Mouse (Mus musculus) limb, embryonic 14.5 days (tissue): ENCODE measurements around the gene Arnt. TPM values are rescaled to one million over a fixed set of nuclear protein-coding genes. Genes with fewer than 3 reads are reported as not detected.
A peak's percentile ranks its signal among the peaks of the same experiment; 100 is the strongest.

Experiments used
- ATAC-seq: fragments of 200-750 bp; cut with Nextera tagmentation; 2 replicates; pipeline ENCODE4 v1.8.0; 2017; ENCODE audit warnings: low read depth, moderate number of reproducible peaks, moderate TSS enrichment; ENCODE audit not compliant: low FRiP score
- DNase-seq: peaks from one replicate; pipeline ENCODE4 v3.0.0-alpha.2; 2015; ENCODE audit warnings: low spot score
- H3K27ac ChIP-seq: fragments of 300-500 bp; sonication (generic); replicated peaks from 2 replicates; pipeline ENCODE4 v1.5.1; 2014; ENCODE audit warnings: low read depth, mild to moderate bottlenecking, low read length, moderate library complexity, mixed read lengths
- H3K27me3 ChIP-seq: fragments of 300-500 bp; sonication (generic); 2 replicates; pipeline ENCODE4 v1.6.1; 2014; ENCODE audit warnings: low read length, mixed read lengths; ENCODE audit not compliant: control insufficient read depth, insufficient read depth
- H3K36me3 ChIP-seq: fragments of 300-500 bp; sonication (generic); 2 replicates; pipeline ENCODE4 v1.6.1; 2014; ENCODE audit warnings: mild to moderate bottlenecking, low read length, moderate library complexity, mixed read lengths; ENCODE audit not compliant: control insufficient read depth, insufficient read depth
- H3K4me1 ChIP-seq: fragments of 300-500 bp; sonication (generic); 2 replicates; pipeline ENCODE4 v1.6.1; 2014; ENCODE audit warnings: antibody characterized with exemption, low read length, mixed read lengths; ENCODE audit not compliant: control insufficient read depth, insufficient read depth
- H3K4me2 ChIP-seq: fragments of 300-500 bp; sonication (generic); replicated peaks from 2 replicates; pipeline ENCODE4 v1.6.1; 2014; ENCODE audit warnings: low read depth, mild to moderate bottlenecking, low read length, moderate library complexity; ENCODE audit not compliant: severe bottlenecking
- H3K4me3 ChIP-seq: fragments of 300-500 bp; sonication (generic); replicated peaks from 2 replicates; pipeline ENCODE4 v1.5.1; 2014; ENCODE audit warnings: low read length
- H3K9ac ChIP-seq: fragments of 300-500 bp; sonication (generic); 2 replicates; pipeline ENCODE4 v1.6.1; 2014; ENCODE audit warnings: mild to moderate bottlenecking, low read depth, low read length, moderate library complexity; ENCODE audit not compliant: severe bottlenecking
- H3K9me3 ChIP-seq: fragments of 300-500 bp; sonication (generic); 2 replicates; pipeline ENCODE4 v1.6.1; 2016; ENCODE audit warnings: low read length; ENCODE audit not compliant: control insufficient read depth
- POLR2A ChIP-seq: fragments of 200-500 bp; IDR thresholded peaks from 2 replicates; pipeline ENCODE4 v1.8.0; 2012; ENCODE audit warnings: inconsistent platforms, mild to moderate bottlenecking, moderate library complexity, borderline replicate concordance; ENCODE audit not compliant: insufficient read depth, insufficient read length; ENCODE audit errors: extremely low read depth
- WGBS: fragments of 180-500 bp; shearing (Covaris S2); extraction: QIAGEN DNeasy Blood & Tissue Kit; methylation state at CpG from one replicate; pipeline ENCODE4 v1.1.7; 2014; 5-methylcytosine and 5-hydroxymethylcytosine counted together
- polyA plus RNA-seq, 2 experiments: library from polyadenylated mRNA; depleted of rRNA in 1 of 2; stranded (reverse) in 1 of 2; unstranded in 1 of 2; fragments of >200 nt; fragmentation: Nextera tagmentation in 1 of 2; extraction: Ambion mirVana in 1 of 2; gene quantifications; 2 replicates each; pipeline versions ENCODE4 v1.2.1 to v1.2.3; 2012 to 2014

The Arnt gene
- polyA plus RNA-seq, 2 experiments = 37.9 to 57.1 TPM

- no peaks in the 10 kb centered on the region for H3K9me3 ChIP-seq
- H3K27me3 ChIP-seq = no peaks in the 10 kb centered on the region
- ATAC-seq (no peak), DNase-seq (no peak)
- no peak overlapping the region for H3K4me3 ChIP-seq
- no peak overlapping the region for H3K9ac ChIP-seq
- H3K4me1 ChIP-seq = no peaks in the 10 kb centered on the region
- H3K4me2 ChIP-seq = no peak overlapping the region
- no peak for TF ChIP-seq POLR2A
- peaks cover 94% of the 10 kb centered on the region for H3K36me3 ChIP-seq
- WGBS = 84% methylated on average over 2 of the region's 2 CpGs
- H3K27ac ChIP-seq = no peak overlapping the region
Observed at GRCm38 (mm10) chr3:95490238-95490637, 56.0 kb downstream of the Arnt start.

DNA sequence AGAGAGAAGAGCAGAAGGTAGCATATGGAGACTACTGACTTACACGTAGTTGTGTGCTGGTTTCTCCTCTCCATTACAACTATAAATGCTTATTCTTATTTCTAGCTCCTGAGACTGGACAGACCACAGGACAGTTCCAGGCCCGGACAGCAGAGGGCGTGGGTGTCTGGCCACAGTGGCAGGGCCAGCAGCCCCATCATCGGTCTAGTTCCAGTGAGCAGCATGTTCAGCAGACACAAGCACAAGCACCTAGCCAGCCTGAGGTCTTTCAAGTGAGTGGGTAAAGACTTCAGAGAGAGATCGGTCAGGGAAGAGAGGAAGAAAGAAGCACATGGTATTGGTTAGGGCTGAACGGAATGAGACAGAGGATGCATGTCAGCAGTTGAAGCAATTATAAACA lies 60.2 kb downstream of the Arnt start:
- ATAC-seq (no peak), DNase-seq (peak; percentile 22)
- Histone ChIP-seq H3K9ac (no peak overlapping the region), H3K4me3 (no peak overlapping the region), H3K27ac (0 out of 2 replicates have a peak overlapping the region, but pooled peaks have one; percentile 26), H3K9me3 (no peaks in the 10 kb centered on the region), H3K4me2 (no peak overlapping the region), H3K36me3 (peaks cover 69% of the 10 kb centered on the region), H3K4me1 (peaks cover 7% of the 10 kb centered on the region; the same call in 1 of the 2 replicates), H3K27me3 (no peaks in the 10 kb centered on the region)
- no peak for TF ChIP-seq POLR2A
- 36% methylated on average over 6 of the region's 6 CpGs for WGBS

DNA sequence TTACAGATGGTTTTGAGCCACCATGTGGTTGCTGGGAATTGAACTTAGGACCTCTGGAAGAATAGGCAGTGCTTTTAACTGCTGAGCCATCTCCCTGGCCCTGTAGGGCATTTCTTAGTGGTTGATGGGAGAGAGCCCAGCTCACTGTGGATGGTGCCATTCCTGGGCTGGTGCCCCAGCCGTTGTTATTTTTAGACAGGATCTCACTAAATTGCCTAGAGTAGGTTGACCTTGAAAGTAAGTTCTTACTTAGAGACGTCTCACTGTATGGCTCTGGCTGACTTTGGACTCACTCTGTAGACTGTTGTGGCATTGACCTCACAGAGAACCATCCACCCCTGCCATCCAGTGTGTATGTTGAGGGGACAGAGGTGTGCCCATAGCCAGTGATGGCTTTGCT lies 64.0 kb downstream of the Arnt start:
- WGBS = 85% methylated on average over 2 of the region's 2 CpGs
- no peak for ATAC-seq
- H3K4me2 ChIP-seq = no peak overlapping the region

GRCm38 (mm10) chr3:95499024-95499423 lies 64.8 kb downstream of the Arnt start, which contains the start of gene Ctsk:
TSS of gene Ctsk (plus strand) at chr3:95499256.
- H3K4me2 ChIP-seq = peak within 1 kb of the TSS; percentile 57
- H3K9me3 ChIP-seq = no peaks in the 10 kb centered on the region
- peaks cover 26% of the 10 kb centered on the region for H3K36me3 ChIP-seq
- DNase-seq = peak; percentile 41
- WGBS = 45% methylated on average over 7 of the region's 7 CpGs
- ATAC-seq = peak; percentile 69; the same call in 1 of the 2 replicates
- H3K27me3 ChIP-seq = no peaks in the 10 kb centered on the region
- H3K4me3 ChIP-seq = peak within 1 kb of the TSS; percentile 38
- H3K27ac ChIP-seq = peak within 1 kb of the TSS; percentile 84
- peaks cover 7% of the 10 kb centered on the region; the same call in 1 of the 2 replicates for H3K4me1 ChIP-seq
- TF ChIP-seq POLR2A = no peak
- H3K9ac ChIP-seq = peak within 1 kb of the TSS; percentile 52

More for the DNA sequence above, 64.0 kb downstream of the Arnt start:
- Histone ChIP-seq H3K4me1 (peaks cover 7% of the 10 kb centered on the region; the same call in 1 of the 2 replicates), H3K4me3 (no peak overlapping the region), H3K36me3 (peaks cover 34% of the 10 kb centered on the region), H3K27me3 (no peaks in the 10 kb centered on the region), H3K9ac (no peak overlapping the region), H3K9me3 (no peaks in the 10 kb centered on the region), H3K27ac (no peak overlapping the region)
- no peak for TF ChIP-seq POLR2A
- no peak for DNase-seq

- peak; percentile 22 for DNase-seq
- no peak for TF ChIP-seq POLR2A
Observed at GRCm38 (mm10) chr3:95499496-95500140, 65.4 kb downstream of the Arnt start.

GRCm38 (mm10) chr3:95502312-95502711 lies 68.1 kb downstream of the Arnt start:
- no peaks in the 10 kb centered on the region for H3K27me3 ChIP-seq
- DNase-seq = no peak
- H3K36me3 ChIP-seq = peaks cover 4% of the 10 kb centered on the region; the same call in 1 of the 2 replicates
- no peak overlapping the region for H3K9ac ChIP-seq
- no peak for TF ChIP-seq POLR2A
- 70% methylated on average over 2 of the region's 2 CpGs for WGBS
- H3K4me3 ChIP-seq = no peak overlapping the region
- no peak for ATAC-seq
- H3K9me3 ChIP-seq = no peaks in the 10 kb centered on the region
- no peak overlapping the region for H3K27ac ChIP-seq
- H3K4me1 ChIP-seq = peaks cover 7% of the 10 kb centered on the region; the same call in 1 of the 2 replicates
- no peak overlapping the region for H3K4me2 ChIP-seq

More at GRCm38 (mm10) chr3:95499496-95500140, 65.4 kb downstream of the Arnt start:
- WGBS = 18% methylated on average over 10 of the region's 10 CpGs
- Histone ChIP-seq H3K27me3 (no peaks in the 10 kb centered on the region), H3K4me3 (peak overlapping the region; percentile 38), H3K4me2 (peak overlapping the region; percentile 57), H3K4me1 (peaks cover 7% of the 10 kb centered on the region; the same call in 1 of the 2 replicates), H3K27ac (peak overlapping the region; percentile 84), H3K36me3 (peaks cover 21% of the 10 kb centered on the region), H3K9ac (peak overlapping the region; percentile 52), H3K9me3 (no peaks in the 10 kb centered on the region)
- peak; percentile 59; the same call in 1 of the 2 replicates for ATAC-seq
